Mouse (Mus musculus) large intestine, adult 2 months (tissue): ENCODE results near the gene Memo1. TPM values are rescaled to one million over a fixed set of nuclear protein-coding genes. Genes with fewer than 3 reads are reported as not detected.

Experiments used
- DNase-seq: peaks from one replicate; pipeline ENCODE4 v3.0.0-alpha.2; 2012; ENCODE audit warnings: low read depth, low spot score
- WGBS: fragments of 180-500 bp; shearing (Covaris S2); methylation state at CpG from one replicate; pipeline ENCODE4 v1.1.7; 2018; 5-methylcytosine and 5-hydroxymethylcytosine counted together
- polyA plus RNA-seq: library from polyadenylated mRNA; depleted of rRNA; stranded (reverse); fragments of >200 nt; gene quantifications from 2 replicates; pipeline ENCODE4 v1.2.3, GENCODE M21; 2012

Memo1 gene
- polyA plus RNA-seq, 1 experiment, result 23.6 TPM

DNA sequence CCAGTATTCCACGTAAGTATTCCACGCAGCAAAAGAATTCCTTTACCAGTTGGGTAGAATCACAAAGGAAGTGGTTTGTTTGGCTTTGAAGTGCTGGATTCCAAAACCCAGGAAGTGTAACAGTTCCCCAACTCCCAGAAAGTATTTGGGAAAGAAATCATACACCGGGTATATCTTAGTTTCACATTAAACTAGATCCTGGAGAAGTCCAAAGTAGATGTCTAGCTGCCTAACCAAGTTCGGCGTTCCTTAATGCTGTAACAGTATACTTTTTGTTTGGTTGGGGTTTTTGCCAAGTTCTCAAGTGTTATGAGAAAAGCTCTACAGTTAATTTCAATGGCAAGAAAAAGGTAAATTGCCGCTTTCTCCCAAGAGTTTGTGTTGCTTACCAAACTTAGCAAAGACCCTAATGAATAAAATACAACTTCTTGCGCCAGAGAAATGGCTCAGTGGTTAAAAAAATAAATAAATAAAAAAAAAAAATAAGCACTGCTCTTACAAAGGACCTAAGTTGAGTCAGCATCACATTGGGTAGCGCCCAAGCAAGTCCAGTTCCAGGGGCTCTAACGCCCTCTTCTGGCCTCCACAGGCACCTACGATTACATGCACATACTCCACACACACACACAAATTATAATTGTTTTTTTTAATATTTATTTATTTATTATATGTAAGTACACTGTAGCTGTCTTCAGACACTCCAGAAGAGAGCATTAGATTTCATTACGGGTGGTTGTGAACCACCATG is 929 bp upstream of the Memo1 start:
- 35% methylated on average over 11 of the region's 11 CpGs for WGBS
- no peak for DNase-seq

DNA sequence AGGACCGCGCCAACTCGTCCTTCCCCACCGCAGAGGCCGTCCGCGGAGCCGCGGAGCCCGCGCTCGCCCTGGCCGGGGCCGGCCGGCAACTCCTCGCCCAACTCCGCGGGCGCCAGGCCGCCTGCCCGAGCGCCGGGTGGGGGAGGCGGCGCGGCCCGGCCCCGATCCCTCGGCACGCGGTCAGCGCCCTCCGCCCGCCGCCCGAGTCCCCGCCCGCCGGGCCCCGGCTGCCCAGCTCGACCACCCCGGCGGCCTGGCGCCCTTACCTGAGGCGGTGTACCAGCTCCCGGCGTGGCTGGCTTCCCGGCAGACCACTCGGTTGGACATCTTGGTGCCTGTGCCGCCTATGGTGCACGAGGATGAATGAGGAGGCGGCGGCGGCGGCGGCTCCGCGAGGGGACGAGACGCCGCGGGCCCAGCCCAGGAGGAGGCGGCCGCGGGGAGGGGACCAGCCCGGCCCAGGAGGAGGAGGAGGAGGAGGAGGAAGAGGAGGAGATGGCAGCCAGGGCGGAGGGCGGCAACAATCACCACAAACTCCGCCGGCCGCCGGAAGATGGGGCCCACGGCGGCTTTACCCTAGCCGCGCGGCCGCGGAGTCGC is 795 bp downstream of the Memo1 start:
- DNase-seq, result no peak
- WGBS, result under 1% methylated on average over 74 of the region's 80 CpGs

DNA sequence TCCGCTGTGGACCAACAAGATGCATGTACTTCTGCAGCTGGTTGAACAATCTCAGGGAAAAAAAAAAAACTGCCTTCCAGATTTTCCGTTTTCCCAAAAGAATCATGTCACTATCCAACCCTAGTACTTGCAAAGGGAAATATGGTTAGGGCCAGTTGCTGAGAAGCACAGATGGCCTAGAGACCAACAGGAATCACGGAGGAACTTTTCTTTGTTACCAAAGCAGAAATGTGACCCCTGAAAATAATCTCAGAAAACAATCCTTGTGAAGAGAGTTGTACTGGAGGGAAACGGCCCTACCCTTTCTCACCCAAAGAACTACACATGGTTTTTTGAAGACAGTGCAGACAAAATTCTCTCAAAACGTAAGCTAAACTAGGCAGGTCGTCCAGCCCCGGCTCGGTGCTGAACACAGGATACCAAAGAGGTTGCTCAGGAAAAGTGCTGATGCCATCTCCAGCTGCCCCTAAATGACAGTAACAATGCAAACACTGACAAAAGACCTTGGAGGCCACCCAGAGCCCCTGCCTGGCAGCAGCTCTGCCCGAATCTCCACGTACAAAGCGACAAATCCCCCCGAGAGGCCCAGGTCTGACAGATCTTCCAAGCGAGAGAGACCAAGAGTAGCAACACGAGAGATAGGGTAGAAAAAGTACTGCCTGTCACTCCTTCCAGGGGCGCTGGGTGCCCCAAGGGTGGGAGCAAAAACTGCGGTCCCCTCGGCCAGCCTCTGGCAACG is 1.5 kb downstream of the Memo1 start:
- 2% methylated on average over 18 of the region's 18 CpGs for WGBS
- no peak for DNase-seq

DNA sequence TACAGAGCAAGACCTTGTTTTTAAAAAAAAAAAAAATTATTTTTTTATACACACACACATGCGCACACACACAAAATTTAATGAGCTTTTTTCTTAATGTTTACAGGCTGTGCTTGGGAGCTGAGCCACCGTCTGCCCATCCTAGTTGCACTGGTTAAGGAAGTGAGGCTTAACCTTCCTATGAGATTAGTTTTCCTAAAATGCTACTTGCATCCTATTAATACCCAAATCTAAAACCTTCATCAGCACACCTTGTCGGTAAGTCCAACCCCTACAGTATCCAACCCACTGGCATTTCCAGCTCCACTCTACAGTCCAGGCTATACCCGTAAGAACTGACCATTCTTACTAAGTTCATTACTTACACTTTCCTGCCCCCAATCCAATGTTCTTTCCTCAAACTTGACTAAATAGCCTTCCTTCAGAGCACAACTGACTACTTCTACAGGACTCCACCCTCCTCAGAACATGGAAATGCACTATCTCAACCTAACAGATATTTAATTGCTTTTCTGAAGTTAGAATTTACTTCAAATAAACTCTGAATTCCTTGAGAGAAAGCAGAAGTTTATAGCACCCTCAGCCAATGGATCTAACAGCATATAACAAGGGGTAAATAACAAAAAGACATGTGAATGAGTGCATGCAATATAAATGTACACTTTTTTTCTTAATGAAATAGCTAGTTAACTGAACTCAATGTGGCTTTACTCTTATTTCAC is 3.5 kb downstream of the Memo1 start:
- WGBS, result 71% methylated on average over 4 of the region's 4 CpGs
- DNase-seq, result no peak

DNA sequence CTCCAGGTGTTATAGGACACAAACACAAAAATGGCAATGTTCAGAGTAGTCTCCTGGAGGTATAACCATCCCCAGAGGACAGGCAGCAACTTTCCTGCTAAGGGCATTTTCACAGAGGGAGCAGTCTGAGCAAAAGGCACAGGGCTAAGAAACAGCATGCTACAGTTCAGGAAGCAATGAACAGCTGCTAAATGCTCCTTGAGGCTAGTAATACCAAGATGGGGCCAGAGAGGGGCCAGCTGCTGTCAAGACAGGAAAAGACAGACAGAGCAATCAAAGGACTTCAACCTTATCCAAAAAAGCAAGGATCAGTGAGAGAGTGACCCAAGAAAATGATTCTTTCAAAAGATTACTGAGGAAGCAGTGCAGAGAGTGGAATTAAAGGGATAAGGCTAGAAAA is 4.5 kb downstream of the Memo1 start:
- no peak for DNase-seq

DNA sequence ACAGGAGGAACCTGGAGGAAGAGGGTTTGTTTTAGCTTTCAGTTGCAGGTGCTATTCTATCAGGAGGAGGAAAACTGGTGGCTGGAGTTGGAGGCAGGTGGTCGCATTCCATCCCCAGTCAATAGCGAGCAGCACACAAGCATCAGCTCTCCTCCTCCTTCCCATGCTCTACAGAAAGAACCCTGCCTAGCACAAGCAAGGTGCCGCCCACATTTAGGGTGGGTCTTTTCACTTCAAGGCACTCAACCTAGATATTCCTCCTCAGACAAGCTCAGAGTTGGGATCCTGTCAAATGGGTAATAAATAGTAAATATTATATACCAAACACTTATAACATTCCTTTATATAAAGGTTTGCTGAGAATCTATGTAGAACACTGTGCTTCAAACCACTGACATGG is 5.1 kb downstream of the Memo1 start:
- WGBS, result 65% methylated on average over 3 of the region's 3 CpGs
- no peak for DNase-seq

DNA sequence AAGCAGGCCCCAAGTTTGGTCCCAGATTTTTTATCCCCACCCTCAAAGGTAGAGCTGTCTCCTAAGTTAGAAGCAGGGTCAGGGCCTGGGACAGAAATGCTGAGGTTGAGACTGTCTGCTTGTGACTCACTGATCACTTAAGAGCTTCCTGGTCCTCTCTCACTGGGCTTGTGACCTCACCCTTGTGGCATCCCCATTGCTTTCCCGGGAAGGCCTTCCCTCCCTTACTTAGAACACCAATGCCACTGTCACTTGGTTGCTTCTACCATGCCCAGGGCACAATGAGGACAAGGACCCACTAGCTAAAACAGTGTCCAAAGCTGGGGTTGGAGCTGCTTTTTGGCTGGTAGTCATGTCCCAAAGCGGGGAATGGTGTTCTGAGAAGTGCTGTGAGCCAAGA is 6.7 kb downstream of the Memo1 start:
- no peak for DNase-seq
- WGBS, result 60% methylated on average over 2 of the region's 2 CpGs

DNA sequence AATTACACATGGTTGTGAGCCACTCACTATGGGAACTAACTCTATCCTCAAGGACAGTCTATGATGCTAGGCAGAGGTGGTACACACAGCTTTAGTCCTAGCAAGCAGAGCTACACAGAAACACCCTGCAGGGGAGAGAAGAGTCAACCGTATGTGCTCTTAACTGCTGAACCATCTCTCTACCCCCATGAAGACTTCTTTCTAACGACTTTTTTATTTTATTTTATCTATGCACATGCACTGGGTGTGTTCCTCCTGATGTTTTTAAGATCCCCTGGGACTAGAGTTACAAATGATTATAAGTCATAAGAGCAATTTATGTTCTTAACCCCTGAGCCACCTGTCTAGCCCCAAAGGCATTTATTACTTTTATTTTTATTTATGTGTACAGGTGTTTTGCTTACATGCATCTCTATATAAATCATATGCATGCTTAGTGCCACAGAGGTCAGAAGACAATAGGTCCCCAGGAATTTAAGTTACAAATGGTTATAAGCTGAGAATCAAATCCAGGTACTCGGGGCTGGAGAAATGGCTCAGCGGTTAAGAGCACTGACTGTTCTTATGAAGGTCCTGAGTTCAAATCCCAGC is 9.1 kb downstream of the Memo1 start:
- no peak for DNase-seq

DNA sequence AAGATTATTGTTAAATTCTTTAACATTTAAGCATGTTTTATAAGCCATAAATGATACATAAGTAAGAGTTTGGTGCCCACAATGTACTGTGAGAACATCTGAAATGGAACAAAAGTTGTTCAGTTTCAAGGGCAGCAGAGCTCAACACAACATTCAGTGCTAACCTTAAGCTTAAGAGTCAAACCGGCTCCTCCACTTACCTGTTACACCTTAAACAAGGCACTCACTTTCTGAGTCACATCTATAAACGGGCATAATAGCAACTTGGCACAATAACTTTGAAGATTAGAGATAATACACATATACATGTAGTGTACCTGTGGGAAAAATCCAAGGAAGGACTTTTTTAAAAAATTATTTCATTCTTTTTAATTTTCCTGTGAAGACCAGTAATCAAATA is 9.6 kb downstream of the Memo1 start:
- whole genome bisulfite sequencing, result 28% methylated on average over 2 of the region's 2 CpGs
- no peak for DNase-seq

More for the DNA sequence above, 9.1 kb downstream of the Memo1 start:
- 43% methylated on average over 4 of the region's 4 CpGs for WGBS

DNA sequence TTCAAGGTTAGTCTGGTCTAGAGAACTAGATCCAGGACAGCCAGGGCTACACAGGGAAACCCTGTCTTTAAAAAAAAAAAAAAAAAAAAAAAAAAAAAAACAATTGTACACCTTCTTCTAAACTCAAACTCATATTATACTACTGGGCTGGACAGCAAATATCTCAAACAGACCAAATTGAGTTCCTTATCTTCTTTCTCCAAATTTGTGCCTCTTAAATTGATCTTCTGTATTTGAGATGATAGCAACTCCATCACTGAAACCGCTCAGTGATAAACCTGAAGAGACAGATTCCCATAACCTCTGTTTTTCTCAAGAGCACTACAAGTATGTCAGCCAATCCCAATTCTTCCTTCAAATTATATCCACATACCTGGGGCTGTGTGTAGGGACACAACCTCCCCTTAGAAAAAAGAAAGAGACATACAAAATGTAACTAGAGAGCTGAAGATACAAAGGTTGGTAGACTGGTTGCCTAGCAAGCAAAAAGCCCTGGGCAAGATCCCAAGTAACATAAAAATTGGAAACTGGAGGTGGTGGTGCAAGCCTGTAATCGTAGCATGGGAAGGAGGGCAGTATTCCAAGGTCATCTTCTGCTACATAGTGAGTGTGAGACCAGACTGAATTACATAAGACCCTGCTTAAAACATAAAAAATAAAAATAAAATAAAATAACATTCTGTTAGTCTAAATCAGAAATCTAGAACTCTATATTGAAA is 10.8 kb downstream of the Memo1 start:
- no peak for DNase-seq

DNA sequence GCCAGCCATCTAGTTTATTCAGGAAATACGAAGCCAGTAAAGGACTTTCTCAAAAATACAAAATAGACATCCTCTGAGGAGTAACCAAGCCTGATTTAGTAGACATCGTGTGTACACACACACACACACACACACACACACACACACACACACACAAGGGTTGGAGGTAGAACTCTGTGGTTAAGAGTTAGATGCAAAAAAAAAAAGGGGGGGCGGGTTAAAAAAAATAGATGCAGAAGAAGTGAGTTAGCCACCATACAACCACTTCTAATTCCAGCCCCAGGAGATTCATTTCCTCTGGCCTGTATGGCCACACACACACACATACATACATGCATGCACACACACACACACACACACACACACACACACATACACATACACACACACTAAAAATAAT is 13.3 kb downstream of the Memo1 start:
- DNase-seq, result no peak

More for the DNA sequence above, 10.8 kb downstream of the Memo1 start:
- 50% methylated on average over 2 of the region's 2 CpGs for WGBS

DNA sequence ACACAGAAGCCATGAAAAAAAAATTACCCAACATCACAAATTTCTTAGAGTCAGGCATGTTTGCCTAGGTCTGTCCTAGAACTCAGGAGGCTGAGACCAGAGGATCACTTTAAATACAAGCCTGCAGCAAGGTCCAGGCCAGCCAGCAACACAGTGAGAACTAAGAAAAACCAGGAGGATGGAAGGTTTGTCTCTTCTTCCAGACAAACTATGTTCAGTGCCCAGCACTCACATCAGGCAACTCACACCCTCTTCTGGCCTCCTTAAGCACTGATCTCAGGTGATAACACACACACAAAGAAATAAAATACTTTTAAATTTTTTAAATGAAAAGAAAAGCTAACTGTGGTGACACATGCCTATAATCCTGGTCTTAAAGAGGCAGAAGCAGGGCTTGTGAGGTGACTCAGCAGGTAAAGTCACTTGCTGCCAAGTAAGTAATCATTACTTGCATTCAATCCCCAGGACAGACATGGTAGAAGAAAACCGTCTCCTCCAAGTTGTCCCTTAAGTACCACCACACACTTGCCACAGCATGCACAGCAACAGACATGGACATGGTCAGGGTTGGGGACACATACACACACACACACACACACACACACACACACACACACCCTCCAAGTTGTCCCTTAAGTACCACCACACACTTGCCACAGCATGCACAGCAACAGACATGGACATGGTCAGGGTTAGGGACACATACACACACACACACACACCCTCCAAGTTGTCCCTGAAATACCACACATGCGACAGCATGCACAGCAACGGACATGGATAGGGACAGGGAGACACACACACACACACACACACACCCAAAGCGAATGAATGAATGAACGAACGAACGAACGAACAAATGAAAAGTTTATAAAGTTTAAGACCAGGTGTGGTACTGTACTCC is 16.1 kb downstream of the Memo1 start:
- WGBS, result 89% methylated on average over 8 of the region's 8 CpGs
- DNase-seq, result no peak

More for the DNA sequence above, 13.3 kb downstream of the Memo1 start:
- 85% methylated on average over 3 of the region's 3 CpGs for WGBS

DNA sequence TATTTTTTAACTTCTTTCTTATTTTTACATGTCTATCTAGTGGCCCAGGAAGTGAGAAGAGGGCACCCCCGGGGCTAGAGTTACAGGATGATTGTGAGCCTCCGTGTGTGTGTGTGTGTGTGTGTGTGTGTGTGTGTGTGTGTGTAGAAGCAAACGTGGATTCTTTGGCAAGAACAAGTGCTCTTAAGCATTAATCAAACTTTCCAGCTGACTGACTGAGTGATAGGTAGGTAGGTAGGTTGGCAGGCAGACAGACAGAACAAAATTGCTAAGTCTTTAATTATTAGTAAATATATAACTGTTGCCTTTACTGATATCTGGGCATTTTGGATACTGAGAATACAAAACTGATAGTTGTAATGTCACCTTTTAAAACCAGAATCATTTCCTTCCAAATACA is 20.9 kb downstream of the Memo1 start:
- DNase-seq, result no peak
- 71% methylated on average over 3 of the region's 3 CpGs for WGBS

DNA sequence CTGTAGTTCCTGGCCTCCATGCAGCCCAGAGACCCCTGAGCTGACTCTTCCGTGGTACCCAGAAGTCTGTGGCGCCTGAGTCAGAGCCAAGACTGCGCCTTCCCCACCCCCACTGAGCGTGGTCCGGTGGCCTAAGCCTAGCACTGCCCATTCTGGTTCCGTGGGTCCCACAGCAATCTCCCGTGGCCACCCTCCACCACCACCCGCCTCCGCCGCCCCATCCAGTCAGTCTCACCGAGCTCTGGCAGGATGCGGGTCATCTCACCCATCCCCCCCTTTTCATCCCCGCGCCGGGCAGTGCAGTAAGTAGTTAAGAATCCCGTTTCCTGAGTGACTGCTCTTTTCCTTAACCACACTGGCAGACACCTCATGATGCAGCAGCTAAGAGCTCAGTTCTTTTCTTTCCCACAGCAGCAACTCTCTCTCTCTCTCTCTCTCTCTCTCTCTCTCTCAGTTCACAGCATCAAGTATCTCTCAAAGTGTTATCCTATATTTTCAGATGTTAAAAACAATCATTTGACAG is 22.6 kb downstream of the Memo1 start:
- no peak for DNase-seq
- 87% methylated on average over 16 of the region's 16 CpGs for WGBS

DNA sequence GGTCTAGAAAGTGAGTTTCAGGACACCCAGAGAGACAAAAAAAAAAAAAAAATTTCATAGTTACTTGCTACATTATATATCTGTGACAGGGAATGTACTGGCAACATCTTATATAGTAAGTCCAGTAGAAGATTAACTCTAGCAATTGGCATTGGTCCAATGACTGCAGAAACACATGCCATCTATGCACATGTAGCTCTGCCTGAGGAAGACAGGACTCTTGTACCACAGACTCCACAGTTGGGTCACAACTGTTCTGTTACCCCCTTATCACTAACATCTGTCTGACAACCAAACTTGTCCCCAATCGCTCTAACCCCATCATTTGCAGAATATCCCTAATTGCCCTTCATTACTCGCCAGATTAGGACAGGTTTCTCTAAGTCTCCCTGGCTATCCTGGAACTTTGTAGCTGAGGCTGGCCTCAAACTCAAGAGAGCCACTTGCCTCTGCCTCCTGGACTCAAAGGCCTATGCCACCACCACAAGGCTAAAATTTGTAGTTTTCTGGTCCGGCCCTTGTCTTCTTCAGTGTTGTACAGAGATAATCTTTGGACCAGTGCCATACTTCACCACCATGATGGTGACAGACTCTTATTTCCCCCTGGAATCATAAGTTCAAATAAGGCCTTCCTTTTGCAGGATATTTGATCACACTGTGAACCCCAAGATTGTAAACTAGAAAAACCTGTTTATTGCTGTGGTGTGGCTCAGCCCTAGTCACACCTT is 23.6 kb downstream of the Memo1 start:
- DNase-seq, result no peak
- WGBS, result 93% methylated on average over 3 of the region's 3 CpGs

DNA sequence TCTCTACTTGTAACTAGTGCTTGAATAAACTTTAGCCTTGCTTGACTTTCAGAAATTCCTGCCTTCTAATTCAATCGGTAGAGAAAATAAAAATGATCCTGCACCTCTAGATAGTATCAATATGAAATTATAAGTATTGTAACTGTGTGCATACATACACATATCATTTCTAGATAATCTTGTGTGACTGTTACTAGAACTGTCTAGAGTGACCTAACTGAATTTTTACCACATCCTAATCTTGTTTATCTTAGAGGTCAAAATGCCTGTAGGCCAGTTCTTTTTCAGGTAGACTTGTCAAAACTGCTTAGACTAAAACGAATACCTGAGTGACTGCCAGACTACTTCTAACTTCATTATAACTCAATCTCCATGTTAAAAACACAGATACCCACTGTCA is 25.1 kb downstream of the Memo1 start:
- no peak for DNase-seq
- WGBS, result 46% methylated on average over 2 of the region's 2 CpGs

DNA sequence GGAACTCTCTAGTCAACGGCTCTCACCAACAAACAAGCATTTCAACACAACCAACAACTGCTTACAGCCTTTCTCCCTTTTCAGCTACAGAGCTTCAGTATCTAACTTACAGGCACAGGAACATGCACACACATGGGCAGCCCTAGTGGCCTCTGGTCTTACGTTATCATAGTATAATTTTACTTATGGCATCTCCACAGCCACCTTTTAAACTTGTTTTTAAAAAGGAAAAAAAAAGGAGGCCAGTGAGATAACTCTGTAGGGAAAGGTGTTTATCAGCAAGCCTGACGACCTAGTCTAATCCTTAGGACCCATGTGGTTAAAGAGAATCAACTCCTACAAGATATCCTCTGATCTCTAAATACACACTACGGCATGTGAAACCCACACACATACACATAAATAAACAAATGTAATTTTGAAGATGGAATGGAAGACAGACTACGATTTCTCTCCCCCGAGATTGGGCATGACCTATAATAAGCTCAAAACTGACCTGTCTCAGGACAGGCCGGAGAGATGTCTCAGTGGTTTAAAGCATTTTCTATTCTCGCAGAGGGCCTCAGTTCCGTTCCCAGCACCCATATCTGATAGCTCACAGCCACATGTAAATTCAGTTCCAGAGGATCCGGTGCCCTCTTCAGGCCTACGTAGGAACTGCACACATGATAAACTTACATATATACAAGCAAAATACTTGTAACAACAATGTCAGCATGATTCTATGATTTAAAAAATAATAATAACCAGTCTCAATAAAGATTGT is 27.7 kb downstream of the Memo1 start:
- no peak for DNase-seq
- 95% methylated on average over 11 of the region's 11 CpGs for WGBS
